Comparison of ENCODE assay signal across 8 mouse cellular contexts in genomic region chr2:122348531-122349131, GRCm38 (mm10). TPM values are rescaled to one million over a fixed set of nuclear protein-coding genes. Genes with fewer than 3 reads are reported as not detected.
DNase-seq lines count a peak whose midpoint lies in the region; ATAC-seq and TF ChIP-seq lines count a peak whose summit lies in the region.

No protein-coding gene starts in this region.

- H3K4me1 ChIP-seq in hindbrain, embryonic 14.5 days (replicated peaks; ENCODE audit: control insufficient read depth, insufficient read depth, low read length), result peaks cover 49% of the 10 kb centered on the region

- H3K4me2 ChIP-seq in hindbrain, embryonic 14.5 days (replicated peaks), result peak overlapping the region; percentile 58

- H3K4me3 ChIP-seq in hindbrain, embryonic 14.5 days (replicated peaks; ENCODE audit: low read length), result peak overlapping the region; percentile 40

- no peak for DNase-seq in Patski (ENCODE audit: low read depth, low spot score)
- DNase-seq in cerebellum, postnatal 14 days, result peak; percentile 94 to 95
- peak; percentile 76 to 81 for DNase-seq in frontal cortex, postnatal 25 days (ENCODE audit: low spot score in 2 of 2)
- DNase-seq in hindbrain, embryonic 14.5 days (ENCODE audit: low spot score), result peak; percentile 86
- DNase-seq in left cerebral cortex, adult 11 months (ENCODE audit: low spot score), result peak; percentile 86
- DNase-seq in lung, postnatal 36 days, result peak; percentile 87
- peak; percentile 89 for DNase-seq in retina, embryonic 14.5 days (ENCODE audit: low spot score)
- DNase-seq in thymus, postnatal 36 days, result peak; percentile 88

- H3K27ac ChIP-seq in hindbrain, embryonic 14.5 days, result peak overlapping the region; percentile 98

- H3K36me3 ChIP-seq in hindbrain, embryonic 14.5 days (replicated peaks; ENCODE audit: control insufficient read depth, insufficient read depth), result peaks cover 7% of the 10 kb centered on the region; the same call in 1 of the 2 replicates

- peak; percentile 77 for ATAC-seq in Patski
- peak; percentile 81 for ATAC-seq in hindbrain, embryonic 14.5 days (ENCODE audit: low FRiP score)

- H3K9me3 ChIP-seq in hindbrain, embryonic 14.5 days (ENCODE audit: control insufficient read depth, low read length), result no peaks in the 10 kb centered on the region

- in situ Hi-C loops in Patski (cut with MboI; ENCODE audit: low pct_unique_long_range_greater_than_20kb), result no loop called here

- CTCF ChIA-PET in Patski (lab: Charles Lee), result interaction anchor here (0.6 to 3.1 kb wide), 9 partner anchors 9 to 97 kb away, joined by 3 to 19 read pairs (median 5); no protein-coding TSS in a partner anchor

- POLR2A ChIA-PET in Patski (lab: Charles Lee), result interaction anchor here (0.6 to 1.2 kb wide), 4 partner anchors 17 to 31 kb away, joined by 3 to 5 read pairs (median 4); no protein-coding TSS in a partner anchor

- TF ChIP-seq CTCF in Patski (IDR thresholded peaks at IDR 0.05), result no peak

- under 1% methylated on average over 50 of the region's 63 CpGs for WGBS in hindbrain, embryonic 14.5 days

- peak overlapping the region; percentile 84 for H3K9ac ChIP-seq in hindbrain, embryonic 14.5 days

- H3K27me3 ChIP-seq in Patski, result no peaks in the 10 kb centered on the region
- no peaks in the 10 kb centered on the region for H3K27me3 ChIP-seq in hindbrain, embryonic 14.5 days (ENCODE audit: control insufficient read depth, insufficient read depth, low read length)

RNA-seq across cellular contexts. Expression of gene Shf, which starts 20.3 kb away (rescaled TPM):
- polyA plus RNA-seq in Patski (2021), result 8.3 TPM
- polyA plus RNA-seq in hindbrain, embryonic 14.5 days (2014; fragmentation: Nextera tagmentation; extraction: Ambion mirVana), result 17.9 and 19.2 TPM in 2 replicates

RNA-seq across cellular contexts. Expression of gene Duox1, which starts 33.2 kb away (rescaled TPM):
- 0.04 TPM for polyA plus RNA-seq in Patski (2021)
- 0.04 and 0.12 TPM in 2 replicates for polyA plus RNA-seq in hindbrain, embryonic 14.5 days (2014; fragmentation: Nextera tagmentation; extraction: Ambion mirVana)

RNA-seq across cellular contexts. Expression of gene Duoxa1, which starts 35.1 kb away (rescaled TPM):
- 0.05 TPM for polyA plus RNA-seq in Patski (2021)
- polyA plus RNA-seq in hindbrain, embryonic 14.5 days (2014; fragmentation: Nextera tagmentation; extraction: Ambion mirVana), result 0.16 and 0.31 TPM in 2 replicates

RNA-seq across cellular contexts. Expression of gene Duoxa2, which starts 49.9 kb away (rescaled TPM):
- polyA plus RNA-seq in Patski (2021), result not detected
- 0.46 TPM in 1 of 2 replicates, not detected in the other for polyA plus RNA-seq in hindbrain, embryonic 14.5 days (2014; fragmentation: Nextera tagmentation; extraction: Ambion mirVana)

RNA-seq across cellular contexts. Expression of gene Duox2, which starts 50.4 kb away (rescaled TPM):
- 0.01 TPM for polyA plus RNA-seq in Patski (2021)
- not detected in 2 replicates for polyA plus RNA-seq in hindbrain, embryonic 14.5 days (2014; fragmentation: Nextera tagmentation; extraction: Ambion mirVana)
